ENCODE assay signal across 26 mouse cellular contexts in genomic region chr8:85395017-85395416, GRCm38 (mm10). TPM values are rescaled to one million over a fixed set of nuclear protein-coding genes. Genes with fewer than 3 reads are reported as not detected.
DNase-seq lines count a peak whose midpoint lies in the region; ATAC-seq and TF ChIP-seq lines count a peak whose summit lies in the region.
"Had no signal": no experiment of that assay in that cellular context is flagged by ENCODE, and none has a peak within 500 bp of the region (broad histone marks: within the 10 kb centered on the region; RNA-seq: fewer than 3 reads in every experiment).

No protein-coding gene starts in this region.

- H3K36me3 ChIP-seq in liver, embryonic 11.5 days (ENCODE audit: control insufficient read depth, insufficient read depth, low read length): no peaks in the 10 kb centered on the region
- no peaks in the 10 kb centered on the region for H3K36me3 ChIP-seq in liver, embryonic 15.5 days (replicated peaks)
- H3K36me3 ChIP-seq in stomach, postnatal 0 days (ENCODE audit: control insufficient read depth, insufficient read depth, low read length): no peaks in the 10 kb centered on the region
- H3K36me3 ChIP-seq: forebrain, embryonic 10.5 days; heart, embryonic 12.5 days; heart, embryonic 15.5 days had no signal

- no peaks in the 10 kb centered on the region for H3K27me3 ChIP-seq in liver, embryonic 11.5 days (replicated peaks; ENCODE audit: control insufficient read depth, insufficient read depth, low read length)
- H3K27me3 ChIP-seq in liver, embryonic 15.5 days: no peaks in the 10 kb centered on the region
- no peaks in the 10 kb centered on the region for H3K27me3 ChIP-seq in stomach, postnatal 0 days (ENCODE audit: control insufficient read depth, insufficient read depth, low read length)
- H3K27me3 ChIP-seq: forebrain, embryonic 13.5 days; heart, embryonic 12.5 days; heart, embryonic 15.5 days had no signal

- TF ChIP-seq CTCF in stomach, postnatal 0 days (IDR thresholded peaks at IDR 0.05; ENCODE audit: low read depth): no peak

- H3K27ac ChIP-seq in liver, embryonic 11.5 days (ENCODE audit: low read depth, low read length): peak overlapping the region; percentile 22; the same call in 1 of the 2 replicates
- H3K27ac ChIP-seq in liver, embryonic 15.5 days (replicated peaks): peak overlapping the region; percentile 78; the same call in 1 of the 2 replicates
- no peak overlapping the region for H3K27ac ChIP-seq in stomach, postnatal 0 days (replicated peaks)
- H3K27ac ChIP-seq: forebrain, embryonic 10.5 days; forebrain, embryonic 13.5 days; heart, embryonic 15.5 days; hindbrain, embryonic 14.5 days; hindbrain, postnatal 0 days had no signal

- H3K9ac ChIP-seq in liver, embryonic 11.5 days (ENCODE audit: low read depth, low read length): 0 out of 2 replicates have a peak overlapping the region, but pooled peaks have one; percentile 13
- H3K9ac ChIP-seq in liver, embryonic 15.5 days: no peak overlapping the region
- H3K9ac ChIP-seq in stomach, postnatal 0 days (ENCODE audit: low read length): no peak overlapping the region
- H3K9ac ChIP-seq: forebrain, embryonic 13.5 days; heart, embryonic 12.5 days; heart, embryonic 15.5 days; hindbrain, embryonic 14.5 days had no signal

- H3K4me1 ChIP-seq in liver, embryonic 11.5 days (replicated peaks; ENCODE audit: control insufficient read depth, insufficient read depth, low read length): peaks cover 32% of the 10 kb centered on the region
- peaks cover 61% of the 10 kb centered on the region for H3K4me1 ChIP-seq in liver, embryonic 15.5 days (replicated peaks)
- H3K4me1 ChIP-seq in stomach, postnatal 0 days (replicated peaks; ENCODE audit: control insufficient read depth, insufficient read depth): no peaks in the 10 kb centered on the region
- H3K4me1 ChIP-seq: forebrain, embryonic 10.5 days; forebrain, embryonic 13.5 days had no signal

- WGBS in liver, embryonic 11.5 days: 33% methylated on average over 3 of the region's 3 CpGs
- WGBS in liver, embryonic 15.5 days (ENCODE audit: insufficient replicate concordance): 23% methylated on average over 3 of the region's 3 CpGs
- WGBS in stomach, postnatal 0 days: 77% methylated on average over 3 of the region's 3 CpGs

- H3K4me2 ChIP-seq in liver, embryonic 11.5 days: peak overlapping the region; percentile 55
- no peak overlapping the region for H3K4me2 ChIP-seq in liver, embryonic 15.5 days
- no peak overlapping the region for H3K4me2 ChIP-seq in stomach, postnatal 0 days (replicated peaks; ENCODE audit: low read depth)
- H3K4me2 ChIP-seq: forebrain, embryonic 13.5 days; heart, embryonic 12.5 days; heart, embryonic 15.5 days; hindbrain, embryonic 14.5 days had no signal

- TF ChIP-seq EP300 in stomach, postnatal 0 days (optimal IDR thresholded peaks at IDR 0.05): no peak

- H3K9me3 ChIP-seq in liver, embryonic 11.5 days (ENCODE audit: control insufficient read depth, low read length): no peaks in the 10 kb centered on the region
- no peaks in the 10 kb centered on the region for H3K9me3 ChIP-seq in liver, embryonic 15.5 days (replicated peaks)
- no peaks in the 10 kb centered on the region for H3K9me3 ChIP-seq in stomach, postnatal 0 days (ENCODE audit: control insufficient read depth, low read length)
- H3K9me3 ChIP-seq: forebrain, embryonic 10.5 days; forebrain, embryonic 13.5 days; heart, embryonic 15.5 days had no signal

- H3K4me3 ChIP-seq in liver, embryonic 11.5 days (ENCODE audit: low read depth, low read length): no peak overlapping the region
- no peak overlapping the region for H3K4me3 ChIP-seq in liver, embryonic 15.5 days (replicated peaks)
- no peak overlapping the region for H3K4me3 ChIP-seq in stomach, postnatal 0 days (ENCODE audit: low read depth, low read length)
- H3K4me3 ChIP-seq: forebrain, embryonic 10.5 days; forebrain, embryonic 13.5 days; heart, embryonic 12.5 days; heart, embryonic 15.5 days had no signal

- ATAC-seq in liver, embryonic 11.5 days (replicated peaks; ENCODE audit: low FRiP score): no peak
- ATAC-seq in common myeloid progenitor, adult 5-6 weeks (replicated peaks; ENCODE audit: low read depth, poor library complexity, severe bottlenecking): 0 out of 2 replicates have a peak, but pooled peaks have one; percentile 27
- no peak for ATAC-seq in liver, embryonic 15.5 days (ENCODE audit: insufficient read depth)
- ATAC-seq in stomach, postnatal 0 days (ENCODE audit: low FRiP score, low TSS enrichment): no peak
- ATAC-seq: CD4-positive, CD25-positive, alpha-beta regulatory T cell, adult 4 months; forebrain, embryonic 13.5 days; forebrain, embryonic 16.5 days; hindbrain, postnatal 0 days; inflammation-experienced regulatory T-cells, adult 6 months had no signal

- no peak for DNase-seq in liver, embryonic 11.5 days (ENCODE audit: low spot score)
- DNase-seq in liver: no peak
- DNase-seq in 416B (ENCODE audit: low read depth): peak; percentile 85
- no peak for DNase-seq in cerebellum, postnatal 10 days
- no peak for DNase-seq in stomach, postnatal 0 days (ENCODE audit: low spot score)
- DNase-seq in lung, adult 18-20 months: no peak
- DNase-seq: adrenal gland, postnatal 10 days; adrenal gland, postnatal 36 days; cerebellum, adult 2 months; cerebellum, adult 9-11 months; cerebellum, postnatal 36 days; gastrocnemius, postnatal 10 days; heart, postnatal 10 days; heart, postnatal 4 days had no signal

RNA-seq across cellular contexts. Expression of gene Mylk3, which starts 8.9 kb away (rescaled TPM):
- polyA plus RNA-seq in liver, embryonic 11.5 days (2014; fragmentation: Nextera tagmentation; extraction: Ambion mirVana): 26.6 and 31.3 TPM in 2 replicates
- total RNA-seq in common myeloid progenitor, adult 5-6 weeks (2017): 11.2 and 15.0 TPM in 2 replicates
- polyA plus RNA-seq in liver, embryonic 15.5 days (2015; fragmentation: Nextera tagmentation; extraction: Ambion mirVana): 57.2 and 68.2 TPM in 2 replicates
- polyA plus RNA-seq in stomach, postnatal 0 days (2015; fragmentation: Nextera tagmentation; extraction: Ambion mirVana): 0.10 and 0.13 TPM in 2 replicates
- polyA plus RNA-seq: C2C12; CD4-positive, CD25-positive, alpha-beta regulatory T cell, adult 4 months; inflammation-experienced regulatory T-cells, adult 6 months had no signal

RNA-seq across cellular contexts. Expression of gene 4921524J17Rik, which starts 37.6 kb away (rescaled TPM):
- 38.3 TPM in 2 replicates for polyA plus RNA-seq in liver, embryonic 11.5 days (2014; fragmentation: Nextera tagmentation; extraction: Ambion mirVana)
- 79.4 and 79.9 TPM in 2 replicates for total RNA-seq in common myeloid progenitor, adult 5-6 weeks (2017)
- polyA plus RNA-seq in liver, embryonic 15.5 days (2015; fragmentation: Nextera tagmentation; extraction: Ambion mirVana): 14.8 and 15.6 TPM in 2 replicates
- 24.9 and 29.0 TPM in 2 replicates for polyA plus RNA-seq in stomach, postnatal 0 days (2015; fragmentation: Nextera tagmentation; extraction: Ambion mirVana)

Comparison
In these comparisons a context has a peak if more than half of its experiments do, and no peak if none do; other contexts are left out.
1. RNA of gene Mylk3, which starts 8.9 kb away (polyA plus RNA-seq): 57.2 to 68.2 TPM in liver, embryonic 15.5 days and 26.6 to 31.3 TPM in liver, embryonic 11.5 days; 0.10 to 0.13 TPM in stomach, postnatal 0 days; every median in the first group is over 10 times any median in the second.